Mouse (Mus musculus): Measurements from ENCODE around the gene Celf2. TPM values are rescaled to one million over a fixed set of nuclear protein-coding genes. Genes with fewer than 3 reads are reported as not detected.

The Celf2 gene
- polyA plus RNA-seq, 1 experiment from 2014 or later = 92.4 TPM

DNA sequence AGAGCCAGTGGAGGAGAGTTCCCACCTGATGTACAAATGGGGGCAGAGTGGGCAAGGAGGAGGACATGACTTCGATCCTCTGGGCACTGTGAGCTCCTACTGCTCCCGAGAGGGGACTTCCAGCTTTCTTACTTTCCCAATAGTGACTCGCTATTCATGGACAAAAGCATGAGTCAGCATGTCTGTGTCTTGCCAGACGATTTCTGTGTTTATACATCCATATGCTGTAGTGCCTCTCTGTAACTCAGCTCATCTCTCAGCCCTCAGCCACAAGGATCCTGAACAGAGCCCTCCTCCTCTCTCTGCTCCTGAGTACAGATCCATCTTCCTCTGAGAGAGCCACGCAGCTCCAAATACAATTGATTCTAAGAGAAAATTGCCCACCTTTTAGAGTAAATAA is 20.3 kb upstream of the Celf2 start:
- H3K9ac ChIP-seq (ENCODE audit: low read length) = no peak overlapping the region
- H3K9me3 ChIP-seq (ENCODE audit: control insufficient read depth, low read length) = no peaks in the 10 kb centered on the region
- no peaks in the 10 kb centered on the region for H3K27me3 ChIP-seq (ENCODE audit: control insufficient read depth, insufficient read depth, low read depth, low read length)
- no peak overlapping the region for H3K27ac ChIP-seq (ENCODE audit: low read length)
- ATAC-seq (ENCODE audit: low read depth) = peak; percentile 61
- no peaks in the 10 kb centered on the region; the same call in 1 of the 2 replicates for H3K4me1 ChIP-seq (replicated peaks; ENCODE audit: control insufficient read depth, insufficient read depth, low read length)
- no peak overlapping the region for H3K4me2 ChIP-seq (ENCODE audit: low read depth, low read length)
- no peak overlapping the region for H3K4me3 ChIP-seq (ENCODE audit: low read length)
- H3K36me3 ChIP-seq (ENCODE audit: control insufficient read depth, insufficient read depth, low read length) = no peaks in the 10 kb centered on the region
- WGBS = 35% methylated on average over 5 of the region's 5 CpGs

DNA sequence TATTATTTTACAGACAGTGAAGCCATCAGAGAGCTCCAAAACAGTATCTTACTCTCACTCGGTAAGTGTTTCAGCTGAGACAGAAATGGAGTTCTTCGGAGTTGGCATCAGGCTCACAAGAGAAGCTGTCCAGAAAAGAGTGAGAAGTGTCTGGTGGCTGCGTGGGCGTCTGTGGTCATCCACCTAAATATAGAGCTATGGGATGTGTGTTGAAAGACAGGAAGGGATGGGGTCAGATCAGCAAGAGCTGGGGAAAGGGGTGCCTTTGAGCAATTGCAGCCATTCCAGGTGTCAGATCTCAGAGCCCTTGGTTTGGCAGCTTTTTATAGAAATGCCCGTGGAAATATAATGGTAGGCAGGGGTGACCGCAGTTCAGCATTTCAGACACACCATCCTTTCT is 17.3 kb upstream of the Celf2 start:
- H3K4me2 ChIP-seq (ENCODE audit: low read depth, low read length) = no peak overlapping the region
- no peaks in the 10 kb centered on the region for H3K27me3 ChIP-seq (ENCODE audit: control insufficient read depth, insufficient read depth, low read depth, low read length)
- no peak for ATAC-seq (ENCODE audit: low read depth)
- no peaks in the 10 kb centered on the region; the same call in 1 of the 2 replicates for H3K4me1 ChIP-seq (replicated peaks; ENCODE audit: control insufficient read depth, insufficient read depth, low read length)
- no peaks in the 10 kb centered on the region for H3K9me3 ChIP-seq (ENCODE audit: control insufficient read depth, low read length)
- H3K36me3 ChIP-seq (ENCODE audit: control insufficient read depth, insufficient read depth, low read length) = no peaks in the 10 kb centered on the region
- H3K27ac ChIP-seq (ENCODE audit: low read length) = no peak overlapping the region
- no peak overlapping the region for H3K4me3 ChIP-seq (ENCODE audit: low read length)
- H3K9ac ChIP-seq (ENCODE audit: low read length) = no peak overlapping the region
- WGBS = 42% methylated on average over 6 of the region's 6 CpGs

DNA sequence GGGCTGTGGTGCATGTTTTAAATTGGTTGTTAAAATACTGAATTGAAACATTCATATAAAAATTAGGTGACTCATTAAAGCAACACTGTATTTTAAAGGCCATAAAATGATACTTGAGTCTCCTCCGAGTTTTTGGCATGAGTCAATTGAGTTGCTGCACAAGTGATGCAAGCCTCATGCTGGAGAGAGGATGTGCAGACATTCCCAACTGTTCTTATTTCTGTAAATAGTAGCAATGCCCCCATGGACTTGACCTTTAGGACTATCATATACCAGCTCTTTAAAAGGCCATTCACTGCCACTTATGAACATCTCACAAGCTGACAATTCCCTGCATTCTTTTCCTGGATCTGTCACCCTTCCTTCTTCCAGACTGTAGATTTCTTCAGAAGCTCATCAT is 10.1 kb upstream of the Celf2 start:
- Histone ChIP-seq H3K4me3 (ENCODE audit: low read length) (no peak overlapping the region), H3K4me2 (ENCODE audit: low read depth, low read length) (no peak overlapping the region), H3K27me3 (ENCODE audit: control insufficient read depth, insufficient read depth, low read depth, low read length) (no peaks in the 10 kb centered on the region), H3K9me3 (ENCODE audit: control insufficient read depth, low read length) (no peaks in the 10 kb centered on the region), H3K27ac (ENCODE audit: low read length) (no peak overlapping the region), H3K4me1 (replicated peaks; ENCODE audit: control insufficient read depth, insufficient read depth, low read length) (no peaks in the 10 kb centered on the region), H3K36me3 (ENCODE audit: control insufficient read depth, insufficient read depth, low read length) (no peaks in the 10 kb centered on the region), H3K9ac (ENCODE audit: low read length) (no peak overlapping the region)
- 48% methylated on average over 1 of the region's 1 CpGs for WGBS
- ATAC-seq (ENCODE audit: low read depth) = peak; percentile 80

DNA sequence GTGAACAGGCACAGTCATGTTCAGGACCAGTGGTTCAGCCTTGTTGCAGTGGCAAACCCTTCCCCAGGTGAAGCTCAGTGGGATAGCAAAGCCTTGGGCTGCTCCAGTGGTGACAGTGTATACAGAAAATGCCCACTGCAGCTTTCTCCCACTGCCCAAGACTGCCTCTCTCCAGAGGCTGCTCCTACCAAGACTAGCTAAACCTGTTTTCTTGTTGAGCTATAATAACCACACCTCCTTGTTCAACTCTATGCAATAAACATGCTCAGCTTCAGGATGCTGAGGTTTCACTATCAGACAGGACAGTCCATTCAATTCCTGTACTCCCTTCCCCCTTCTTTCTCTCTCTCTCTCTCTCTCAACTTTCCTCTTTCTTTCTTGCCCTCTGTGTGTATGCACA is 15.9 kb downstream of the Celf2 start:
- H3K27ac ChIP-seq (ENCODE audit: low read length) = no peak overlapping the region
- H3K36me3 ChIP-seq (ENCODE audit: control insufficient read depth, insufficient read depth, low read length) = no peaks in the 10 kb centered on the region
- H3K4me1 ChIP-seq (replicated peaks; ENCODE audit: control insufficient read depth, insufficient read depth, low read length) = no peaks in the 10 kb centered on the region
- no peak for ATAC-seq (ENCODE audit: low read depth)
- H3K9me3 ChIP-seq (ENCODE audit: control insufficient read depth, low read length) = no peaks in the 10 kb centered on the region
- H3K4me3 ChIP-seq (ENCODE audit: low read length) = no peak overlapping the region
- no peak overlapping the region for H3K4me2 ChIP-seq (ENCODE audit: low read depth, low read length)
- no peak overlapping the region for H3K9ac ChIP-seq (ENCODE audit: low read length)
- no peaks in the 10 kb centered on the region for H3K27me3 ChIP-seq (ENCODE audit: control insufficient read depth, insufficient read depth, low read depth, low read length)

DNA sequence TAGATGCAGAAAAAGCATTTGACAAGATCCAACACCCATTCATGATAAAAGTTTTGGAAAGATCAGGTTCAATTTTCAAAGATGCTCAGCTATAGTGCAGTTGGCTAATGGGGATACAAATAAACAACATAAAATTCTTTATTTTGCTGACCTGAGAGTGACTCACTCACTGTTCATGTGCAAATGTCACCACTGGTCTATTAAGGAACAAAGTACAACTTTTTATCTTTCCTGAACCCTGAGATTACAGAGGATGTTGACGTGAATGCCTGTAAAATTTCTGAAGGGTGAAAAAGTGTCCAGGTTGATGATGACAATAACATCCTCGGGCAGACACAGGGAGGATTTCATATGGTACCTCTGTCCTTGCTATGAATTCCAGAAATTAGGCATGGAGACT is 24.4 kb downstream of the Celf2 start:
- WGBS = 71% methylated on average over 2 of the region's 2 CpGs
- ATAC-seq (ENCODE audit: low read depth) = no peak
- H3K27me3 ChIP-seq (ENCODE audit: control insufficient read depth, insufficient read depth, low read depth, low read length) = no peaks in the 10 kb centered on the region

DNA sequence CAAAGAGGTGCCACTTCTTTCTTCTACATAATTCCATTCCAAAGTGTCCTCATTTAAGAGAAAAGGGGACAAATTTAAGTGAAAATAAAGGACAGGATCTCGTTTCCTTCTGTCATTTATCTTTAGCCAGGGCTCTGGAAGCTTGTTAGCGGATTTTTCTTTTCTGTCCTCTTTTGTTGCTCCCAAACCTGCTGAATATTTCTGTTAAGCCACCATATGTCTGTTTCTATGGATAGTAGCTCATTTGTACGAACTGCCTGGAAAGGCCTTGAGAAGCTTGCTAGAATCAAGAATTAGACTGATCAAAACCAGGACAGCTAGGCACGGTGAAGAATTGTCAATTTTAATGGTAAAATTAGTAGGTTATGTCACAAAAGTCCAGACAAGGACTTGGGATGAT is 27.3 kb downstream of the Celf2 start:
- Histone ChIP-seq H3K27me3 (ENCODE audit: control insufficient read depth, insufficient read depth, low read depth, low read length) (no peaks in the 10 kb centered on the region), H3K4me2 (ENCODE audit: low read depth, low read length) (no peak overlapping the region), H3K9me3 (ENCODE audit: control insufficient read depth, low read length) (no peaks in the 10 kb centered on the region), H3K36me3 (ENCODE audit: control insufficient read depth, insufficient read depth, low read length) (no peaks in the 10 kb centered on the region), H3K4me1 (replicated peaks; ENCODE audit: control insufficient read depth, insufficient read depth, low read length) (no peaks in the 10 kb centered on the region), H3K4me3 (ENCODE audit: low read length) (no peak overlapping the region), H3K9ac (ENCODE audit: low read length) (no peak overlapping the region), H3K27ac (ENCODE audit: low read length) (no peak overlapping the region)
- no peak for ATAC-seq (ENCODE audit: low read depth)
- WGBS = 70% methylated on average over 4 of the region's 4 CpGs

More for the DNA sequence above, 24.4 kb downstream of the Celf2 start:
- H3K9me3 ChIP-seq (ENCODE audit: control insufficient read depth, low read length) = no peaks in the 10 kb centered on the region
- no peak overlapping the region for H3K9ac ChIP-seq (ENCODE audit: low read length)
- no peaks in the 10 kb centered on the region for H3K36me3 ChIP-seq (ENCODE audit: control insufficient read depth, insufficient read depth, low read length)
- H3K27ac ChIP-seq (ENCODE audit: low read length) = no peak overlapping the region
- no peaks in the 10 kb centered on the region for H3K4me1 ChIP-seq (replicated peaks; ENCODE audit: control insufficient read depth, insufficient read depth, low read length)
- H3K4me2 ChIP-seq (ENCODE audit: low read depth, low read length) = no peak overlapping the region
- H3K4me3 ChIP-seq (ENCODE audit: low read length) = no peak overlapping the region

DNA sequence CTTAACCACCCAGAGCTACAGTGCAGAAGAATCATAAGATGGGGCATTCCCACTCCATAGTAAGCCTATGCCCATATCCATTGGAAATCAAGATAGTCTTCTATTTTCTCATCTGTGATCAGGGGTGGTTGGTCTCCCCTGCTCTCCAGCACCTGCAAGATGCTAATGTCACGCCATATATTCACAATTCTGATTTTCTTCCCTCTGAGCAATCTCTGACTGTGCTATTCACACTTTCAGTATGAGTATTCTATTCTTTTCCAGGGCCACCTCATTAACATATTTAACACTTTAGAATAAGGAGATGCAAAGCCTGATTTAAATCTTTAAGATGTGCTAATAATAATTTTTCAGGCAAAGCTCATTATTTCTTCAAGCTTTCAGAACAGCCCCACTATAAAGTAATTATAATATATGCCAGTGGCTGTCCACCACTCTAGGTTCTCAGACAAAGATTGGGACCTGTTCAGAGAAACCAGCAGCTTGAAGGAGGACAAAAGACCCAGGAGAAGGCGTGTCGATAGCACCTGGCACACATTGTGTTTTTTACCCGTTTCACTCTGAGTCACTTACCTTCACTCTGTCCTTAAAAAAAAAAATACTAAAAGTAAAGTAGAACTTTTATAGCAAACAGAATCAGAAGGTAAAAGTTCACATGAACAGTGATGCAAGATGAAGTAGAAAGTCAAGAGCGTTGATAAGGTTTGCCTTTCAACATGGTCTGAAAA is 48.9 kb downstream of the Celf2 start:
- Histone ChIP-seq H3K27ac (ENCODE audit: low read length) (no peak overlapping the region), H3K36me3 (ENCODE audit: control insufficient read depth, insufficient read depth, low read length) (no peaks in the 10 kb centered on the region), H3K27me3 (ENCODE audit: control insufficient read depth, insufficient read depth, low read depth, low read length) (no peaks in the 10 kb centered on the region), H3K9ac (ENCODE audit: low read length) (no peak overlapping the region), H3K4me3 (ENCODE audit: low read length) (no peak overlapping the region), H3K4me1 (replicated peaks; ENCODE audit: control insufficient read depth, insufficient read depth, low read length) (peaks cover 4% of the 10 kb centered on the region; the same call in 1 of the 2 replicates), H3K4me2 (ENCODE audit: low read depth, low read length) (no peak overlapping the region), H3K9me3 (ENCODE audit: control insufficient read depth, low read length) (no peaks in the 10 kb centered on the region)
- no peak for ATAC-seq (ENCODE audit: low read depth)
- WGBS = 47% methylated on average over 5 of the region's 5 CpGs

DNA sequence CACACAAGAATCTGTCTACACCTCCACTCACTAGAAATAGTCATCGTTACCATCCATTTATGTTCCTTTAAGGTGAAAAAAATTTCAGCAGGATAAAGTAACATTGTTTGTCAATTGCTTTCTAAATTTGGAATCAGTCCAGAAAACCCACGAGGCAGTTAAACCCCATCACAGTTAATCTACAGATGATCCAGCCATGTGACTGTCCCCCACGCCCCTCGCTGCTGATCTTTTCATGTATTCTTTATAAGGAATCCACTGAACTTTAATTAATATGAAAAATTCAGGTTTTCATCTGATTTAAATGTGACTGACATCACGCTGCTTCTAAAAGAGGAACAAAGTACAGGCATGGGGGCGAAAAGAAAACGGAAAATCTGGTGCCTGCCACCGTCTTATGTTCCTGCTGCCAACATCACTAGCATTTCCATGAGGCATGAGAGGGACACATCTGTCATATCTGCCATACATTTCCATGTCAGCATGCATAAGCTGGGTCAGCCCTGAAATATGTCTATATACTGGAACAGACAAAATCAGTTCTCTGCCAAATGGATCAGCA is 70.6 kb downstream of the Celf2 start:
- H3K9ac ChIP-seq (ENCODE audit: low read length) = no peak overlapping the region
- no peak overlapping the region for H3K4me2 ChIP-seq (ENCODE audit: low read depth, low read length)
- H3K27ac ChIP-seq (ENCODE audit: low read length) = no peak overlapping the region
- WGBS = 72% methylated on average over 8 of the region's 8 CpGs
- no peaks in the 10 kb centered on the region for H3K27me3 ChIP-seq (ENCODE audit: control insufficient read depth, insufficient read depth, low read depth, low read length)
- no peak for ATAC-seq (ENCODE audit: low read depth)
- H3K9me3 ChIP-seq (ENCODE audit: control insufficient read depth, low read length) = no peaks in the 10 kb centered on the region
- H3K4me1 ChIP-seq (replicated peaks; ENCODE audit: control insufficient read depth, insufficient read depth, low read length) = no peaks in the 10 kb centered on the region
- H3K4me3 ChIP-seq (ENCODE audit: low read length) = no peak overlapping the region
- no peaks in the 10 kb centered on the region for H3K36me3 ChIP-seq (ENCODE audit: control insufficient read depth, insufficient read depth, low read length)

DNA sequence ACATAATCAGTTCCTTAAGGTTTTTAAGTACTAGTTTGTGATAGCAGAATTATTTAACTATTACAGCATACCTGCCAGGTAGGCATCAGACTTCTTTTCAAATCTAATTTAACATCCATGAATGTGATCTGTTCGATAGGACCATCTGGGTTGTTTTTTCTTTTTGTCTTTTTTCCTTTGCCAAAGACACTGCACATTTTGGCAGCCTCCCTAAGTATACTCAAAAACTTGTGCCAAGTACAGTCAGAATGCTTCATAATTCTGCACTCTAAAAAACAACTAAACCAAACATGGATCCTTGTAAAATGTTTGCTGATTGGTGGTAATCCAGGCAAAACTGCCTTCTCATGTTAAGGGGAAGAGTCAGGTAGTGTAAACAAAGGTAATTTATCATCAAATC is 82.9 kb downstream of the Celf2 start:
- no peak for ATAC-seq (ENCODE audit: low read depth)
- Histone ChIP-seq H3K4me3 (ENCODE audit: low read length) (no peak overlapping the region), H3K27me3 (ENCODE audit: control insufficient read depth, insufficient read depth, low read depth, low read length) (no peaks in the 10 kb centered on the region), H3K36me3 (ENCODE audit: control insufficient read depth, insufficient read depth, low read length) (no peaks in the 10 kb centered on the region), H3K9ac (ENCODE audit: low read length) (no peak overlapping the region), H3K4me1 (replicated peaks; ENCODE audit: control insufficient read depth, insufficient read depth, low read length) (no peaks in the 10 kb centered on the region), H3K9me3 (ENCODE audit: control insufficient read depth, low read length) (no peaks in the 10 kb centered on the region), H3K27ac (ENCODE audit: low read length) (no peak overlapping the region), H3K4me2 (ENCODE audit: low read depth, low read length) (no peak overlapping the region)
- WGBS = 56% methylated on average over 1 of the region's 1 CpGs
